Mouse (Mus musculus): Measurements from ENCODE around the gene Entpd7.

The Entpd7 gene

DNA sequence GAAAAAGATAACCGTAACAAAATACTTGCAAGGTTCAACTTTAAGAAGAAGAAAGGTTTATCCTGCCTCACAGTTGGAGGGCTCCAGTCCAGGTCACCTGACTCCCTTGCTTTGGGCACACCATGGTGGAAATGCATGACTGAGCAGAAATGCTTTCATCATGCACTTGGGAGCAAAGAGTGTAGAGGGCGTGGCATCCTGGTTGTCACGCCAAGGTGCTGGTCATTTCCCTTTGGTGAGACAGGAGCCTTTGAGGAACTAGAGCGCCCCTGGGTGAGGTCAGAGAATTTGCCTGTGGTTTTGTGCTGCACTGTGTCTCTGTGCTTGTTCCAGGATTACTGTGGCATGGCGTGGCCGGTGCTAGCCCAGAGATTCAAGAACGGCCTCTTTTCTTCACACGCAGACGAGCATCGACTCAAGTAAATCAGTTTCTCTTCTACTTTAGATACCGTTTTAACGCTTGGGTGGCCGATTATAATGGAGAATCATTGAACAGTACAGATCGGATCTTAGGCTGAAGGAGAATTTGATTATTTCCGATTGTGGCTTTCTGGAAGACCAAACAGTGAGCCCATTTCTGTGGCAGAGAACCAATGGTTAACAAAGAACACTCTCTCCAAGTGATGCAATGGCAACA is 37.2 kb downstream of the Entpd7 start:
- DNase-seq, result no peak

GRCm38 (mm10) chr19:43729296-43730036 is 40.0 kb downstream of the Entpd7 start:
- peak; percentile 63 for DNase-seq

DNA sequence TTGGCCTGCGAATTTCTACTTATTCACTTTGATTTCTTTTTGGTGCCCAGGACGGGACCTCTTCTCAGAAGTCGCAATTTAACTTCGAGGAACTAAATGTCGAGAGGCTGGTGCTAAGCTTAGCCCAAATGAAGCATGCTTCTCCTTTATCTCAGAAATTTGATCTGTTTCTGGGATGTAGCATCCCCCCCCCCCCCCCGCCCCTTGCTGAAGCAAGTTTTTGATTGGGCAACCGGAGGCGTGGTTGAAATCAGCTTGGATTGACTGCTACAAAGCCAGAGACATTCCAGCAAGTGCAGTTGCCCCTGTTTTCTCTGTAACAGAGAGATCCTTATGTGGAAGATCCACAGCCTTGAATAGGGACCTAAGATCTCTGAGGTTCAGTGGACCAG is 40.6 kb downstream of the Entpd7 start:
- DNase-seq, result no peak

GRCm38 (mm10) chr19:43731157-43731556 is 41.7 kb downstream of the Entpd7 start:
- DNase-seq, result no peak

GRCm38 (mm10) chr19:43738409-43738808 is 48.9 kb downstream of the Entpd7 start:
- DNase-seq, result no peak

GRCm38 (mm10) chr19:43743401-43743800 is 53.9 kb downstream of the Entpd7 start:
- no peak for DNase-seq

- no peak for DNase-seq
Measured at GRCm38 (mm10) chr19:43745740-43746139, 56.3 kb downstream of the Entpd7 start.

GRCm38 (mm10) chr19:43747877-43748276 is 58.4 kb downstream of the Entpd7 start:
- DNase-seq, result no peak

- DNase-seq, result no peak
Measured at GRCm38 (mm10) chr19:43750008-43750407, 60.5 kb downstream of the Entpd7 start.

DNA sequence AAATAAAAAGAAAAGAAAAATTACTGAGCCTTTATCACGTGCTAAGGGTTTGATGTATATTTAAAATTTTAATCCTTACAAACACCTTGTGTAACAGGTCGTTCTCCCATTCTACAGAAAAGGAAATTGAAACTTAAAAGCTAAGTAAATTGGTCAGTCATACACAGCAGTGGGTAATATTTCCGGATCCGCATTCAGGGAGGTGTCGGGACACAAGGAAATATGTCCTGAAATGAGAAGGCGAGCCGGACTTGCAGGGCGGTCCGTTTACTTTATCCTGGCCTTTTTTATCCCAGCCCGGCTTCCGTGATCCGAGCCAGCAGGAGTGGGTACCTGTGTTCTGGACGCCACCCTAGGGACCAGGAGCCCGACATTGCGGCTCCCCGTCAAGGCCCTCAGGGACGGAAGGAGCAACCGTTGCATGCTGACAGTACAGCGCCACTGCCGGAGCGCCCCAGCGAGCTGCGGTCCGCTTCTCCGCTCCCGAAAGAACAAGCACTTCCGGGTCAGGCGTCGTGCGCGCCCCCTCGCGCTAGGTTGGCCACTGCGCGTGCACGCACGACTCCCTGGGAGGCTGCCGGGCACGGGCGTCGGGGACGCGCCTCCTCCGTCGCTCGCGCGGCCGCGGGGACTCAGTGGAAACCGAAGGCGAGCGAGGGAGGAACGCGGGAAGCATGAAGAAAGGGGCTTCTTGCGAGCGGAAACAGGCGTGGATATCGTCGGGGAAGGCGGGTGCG is 63.2 kb downstream of the Entpd7 start, which contains the start of the genes Cutc and Cox15:
Gene Cutc, plus strand, starts transcription at position 508 of the 737 bp plus-strand sequence.
Gene Cox15, minus strand, starts transcription at position 512 of the 737 bp plus-strand sequence.
- DNase-seq, result peak; percentile 99

GRCm38 (mm10) chr19:43753226-43753835 is 63.9 kb downstream of the Entpd7 start:
- peak; percentile 93 for DNase-seq

- DNase-seq, result no peak
Measured at GRCm38 (mm10) chr19:43754237-43754636, 64.8 kb downstream of the Entpd7 start.

DNA sequence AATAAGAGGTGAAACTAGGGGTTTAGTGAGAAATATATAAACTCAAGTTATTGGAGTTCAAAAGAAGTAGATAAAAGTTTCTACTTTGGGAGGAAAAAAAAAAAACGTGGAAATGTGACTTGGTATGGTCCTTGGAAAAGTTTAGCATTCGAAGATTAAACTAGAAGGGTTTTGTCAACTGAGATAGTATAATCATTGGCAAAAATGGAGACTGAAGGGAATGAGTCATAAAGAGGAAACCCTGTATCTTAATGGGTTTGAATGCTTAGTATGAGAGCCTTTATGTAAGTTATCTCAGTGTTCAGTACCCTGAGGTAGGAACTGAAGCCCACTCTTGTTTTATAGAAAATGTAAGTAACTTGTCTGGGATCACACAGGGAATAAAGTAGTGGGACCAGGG is 65.4 kb downstream of the Entpd7 start:
- no peak for DNase-seq

DNA sequence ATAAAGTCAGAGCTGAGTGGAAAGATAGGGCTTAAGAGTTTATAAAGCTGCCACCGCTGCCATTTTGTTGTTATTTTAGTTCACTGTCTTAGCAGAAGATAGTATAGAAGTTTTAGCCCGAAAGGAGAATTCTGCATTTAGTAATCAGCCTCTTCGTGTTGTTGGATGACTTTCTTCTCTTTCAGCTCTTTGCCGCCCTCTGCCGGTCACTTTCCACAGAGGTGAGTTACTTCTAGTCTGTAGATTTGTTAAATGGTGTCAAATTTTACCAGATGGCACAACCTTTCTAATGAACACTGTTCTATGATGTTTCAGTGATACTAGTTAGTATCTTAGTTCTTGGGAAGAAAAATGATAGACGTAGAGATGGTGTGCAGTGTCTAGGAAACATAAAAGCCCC is 71.0 kb downstream of the Entpd7 start:
- peak; percentile 85 for DNase-seq

DNA sequence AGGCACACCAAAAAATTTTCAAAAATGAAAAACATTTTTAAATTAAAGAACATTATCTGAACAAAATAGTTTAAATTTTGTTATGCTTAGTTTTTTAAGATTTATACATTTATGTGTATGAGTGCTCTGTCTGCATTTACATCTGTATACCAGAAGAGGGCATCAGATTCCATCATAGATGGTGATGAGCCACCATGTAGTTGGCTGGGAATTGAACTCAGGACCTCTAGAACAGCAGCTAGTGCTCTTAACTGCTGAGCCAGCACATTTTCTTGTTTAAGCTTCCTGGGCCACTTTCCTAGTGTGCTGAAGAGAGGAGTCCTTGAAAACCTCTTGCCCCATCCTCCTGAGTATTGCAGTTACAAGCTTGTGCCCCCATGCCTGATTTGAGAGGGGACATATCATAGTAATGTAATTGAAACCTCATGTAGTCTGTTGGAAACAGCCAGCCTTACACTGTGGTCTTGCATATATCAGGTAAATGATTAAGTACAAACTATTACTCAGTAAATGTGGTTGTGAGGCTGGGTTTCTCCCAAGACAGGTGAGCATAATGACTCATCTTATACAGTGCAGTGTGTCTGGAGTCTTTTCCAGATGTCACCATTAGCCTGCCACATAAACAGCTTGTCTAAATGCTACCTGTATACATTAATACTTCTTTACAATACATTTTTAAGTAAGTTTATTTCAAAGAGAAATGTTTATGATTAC is 72.2 kb downstream of the Entpd7 start:
- DNase-seq, result no peak

GRCm38 (mm10) chr19:43762410-43762809 is 72.9 kb downstream of the Entpd7 start:
- DNase-seq, result no peak

DNA sequence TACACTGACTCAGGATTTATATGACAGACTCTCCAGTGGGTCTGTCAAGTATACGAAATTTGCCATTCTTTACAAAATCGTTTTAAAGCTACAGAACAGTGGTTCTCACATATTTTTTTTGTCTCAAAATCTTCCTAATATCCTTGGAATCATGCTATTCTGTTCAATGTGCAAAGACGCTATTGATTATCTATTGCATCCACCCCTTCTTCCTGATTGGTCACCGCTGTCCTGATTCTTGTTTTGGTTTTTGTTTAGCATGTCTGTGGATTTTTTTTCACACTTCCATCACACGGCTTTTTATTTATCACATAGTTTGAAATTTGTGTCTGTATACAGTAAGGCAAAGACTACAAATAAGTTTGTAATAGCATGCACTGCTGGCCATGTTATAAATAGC is 77.0 kb downstream of the Entpd7 start:
- no peak for DNase-seq

GRCm38 (mm10) chr19:43767549-43768322 is 78.3 kb downstream of the Entpd7 start:
- DNase-seq, result no peak

GRCm38 (mm10) chr19:43769366-43769960 is 80.0 kb downstream of the Entpd7 start:
- no peak for DNase-seq

GRCm38 (mm10) chr19:43770584-43770983 is 81.1 kb downstream of the Entpd7 start:
- no peak for DNase-seq

DNA sequence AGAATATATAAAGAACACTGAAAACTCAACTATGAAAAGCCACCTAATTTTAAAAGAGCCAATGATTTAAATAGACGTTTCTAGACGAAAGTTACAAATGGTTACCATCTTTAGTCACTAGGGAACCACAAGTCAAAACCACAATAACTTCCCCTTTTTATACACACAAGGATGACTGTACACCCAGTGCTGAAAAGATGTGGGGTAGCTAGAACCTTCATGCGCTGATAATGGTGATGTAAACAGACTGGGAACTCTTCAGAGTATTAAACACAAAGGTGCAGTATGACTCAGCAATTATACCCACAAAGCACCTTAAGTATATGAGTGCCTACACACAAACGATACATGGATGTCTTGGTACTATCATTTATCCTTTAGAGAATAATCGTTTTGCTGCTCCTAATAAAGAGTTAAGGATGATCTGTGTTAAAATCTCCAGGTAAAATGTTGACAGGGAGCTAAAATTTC is 82.1 kb downstream of the Entpd7 start:
- no peak for DNase-seq

All from thymus, postnatal 14 days (tissue).